Mouse (Mus musculus): ENCODE results near the gene Lsamp. TPM values are rescaled to one million over a fixed set of nuclear protein-coding genes. Genes with fewer than 3 reads are reported as not detected.
A peak's percentile ranks its signal among the peaks of the same experiment; 100 is the strongest.

The Lsamp gene
- total and polyA plus RNA-seq, 2 experiments from 2014 or later, result 116 to 210 TPM

DNA sequence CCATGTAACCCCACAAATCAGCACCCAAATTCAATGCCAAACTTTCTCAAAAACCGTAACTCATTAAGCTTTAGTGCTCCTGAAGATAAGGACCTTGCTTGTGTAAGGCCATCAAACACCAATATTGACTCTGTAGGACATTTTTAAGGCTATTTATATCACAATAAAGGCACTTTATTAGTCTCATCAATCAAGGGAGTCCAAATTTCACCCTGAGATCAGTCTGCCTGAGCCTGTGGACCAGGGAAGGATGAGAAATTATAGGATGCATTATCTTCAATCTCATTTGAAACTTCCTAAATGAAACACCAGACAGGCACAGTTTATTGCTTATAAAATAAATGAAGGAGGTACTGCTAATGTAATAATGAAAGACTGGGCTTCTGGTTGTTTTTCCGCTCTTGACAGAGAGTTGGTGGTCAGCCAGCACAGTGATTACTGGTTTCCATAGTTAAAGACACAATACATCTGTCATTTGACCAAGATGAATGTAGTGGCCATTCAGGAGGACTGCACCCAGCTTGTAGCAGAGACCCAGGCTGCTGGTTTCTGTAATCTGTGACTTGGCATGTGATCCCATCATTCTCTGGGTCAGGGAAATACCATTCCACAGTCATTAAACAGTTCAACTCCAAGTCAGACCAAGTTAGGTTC lies 1855.7 kb downstream of the Lsamp start:
- DNase-seq (ENCODE audit: low spot score) (peak; percentile 45), ATAC-seq (ENCODE audit: low FRiP score) (no peak)
- TF ChIP-seq CTCF (IDR thresholded peaks at IDR 0.05), result no peak
- H3K27ac ChIP-seq (ENCODE audit: low read depth, low read length), result no peak overlapping the region
- no peaks in the 10 kb centered on the region for H3K27me3 ChIP-seq (ENCODE audit: insufficient read depth, low read length)
- H3K9me3 ChIP-seq (ENCODE audit: low read length), result no peaks in the 10 kb centered on the region
- no peaks in the 10 kb centered on the region for H3K36me3 ChIP-seq (ENCODE audit: insufficient read depth, low read length)
- H3K4me1 ChIP-seq (ENCODE audit: insufficient read depth, low read length), result no peaks in the 10 kb centered on the region
- H3K4me3 ChIP-seq (ENCODE audit: low read depth, low read length), result no peak overlapping the region
- 91% methylated on average over 2 of the region's 2 CpGs for WGBS
- H3K4me2 ChIP-seq (ENCODE audit: low read depth, low read length, poor library complexity, severe bottlenecking), result no peak overlapping the region
- H3K9ac ChIP-seq (replicated peaks; ENCODE audit: low read length, poor library complexity, severe bottlenecking), result no peak overlapping the region

DNA sequence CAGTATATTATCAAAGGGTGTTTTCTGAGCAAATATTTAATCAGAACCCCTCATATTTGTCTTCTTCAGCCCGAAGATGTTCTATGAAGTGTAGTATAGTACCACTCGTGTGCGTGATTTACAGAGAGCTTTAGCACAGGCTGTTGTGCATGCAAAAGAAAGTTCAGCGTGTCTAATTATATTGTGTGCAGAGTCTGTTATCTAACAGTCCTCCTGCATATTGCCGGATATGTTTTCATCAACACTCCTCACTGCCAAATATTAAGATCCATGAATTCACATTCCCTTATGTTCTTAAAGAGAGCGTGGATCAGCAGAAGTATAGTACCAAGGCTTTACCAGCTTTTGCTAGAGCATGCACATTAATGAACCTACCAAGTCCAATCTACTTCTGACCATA lies 1862.7 kb downstream of the Lsamp start:
- no peak for TF ChIP-seq CTCF (IDR thresholded peaks at IDR 0.05)
- ATAC-seq (ENCODE audit: low FRiP score), result no peak
- Histone ChIP-seq H3K27ac (ENCODE audit: low read depth, low read length) (no peak overlapping the region), H3K27me3 (ENCODE audit: insufficient read depth, low read length) (no peaks in the 10 kb centered on the region), H3K4me3 (ENCODE audit: low read depth, low read length) (no peak overlapping the region), H3K9ac (replicated peaks; ENCODE audit: low read length, poor library complexity, severe bottlenecking) (no peak overlapping the region), H3K36me3 (ENCODE audit: insufficient read depth, low read length) (no peaks in the 10 kb centered on the region), H3K9me3 (ENCODE audit: low read length) (no peaks in the 10 kb centered on the region), H3K4me2 (ENCODE audit: low read depth, low read length, poor library complexity, severe bottlenecking) (no peak overlapping the region), H3K4me1 (ENCODE audit: insufficient read depth, low read length) (no peaks in the 10 kb centered on the region)
- 62% methylated on average over 6 of the region's 6 CpGs for WGBS
- DNase-seq (ENCODE audit: low spot score), result no peak

DNA sequence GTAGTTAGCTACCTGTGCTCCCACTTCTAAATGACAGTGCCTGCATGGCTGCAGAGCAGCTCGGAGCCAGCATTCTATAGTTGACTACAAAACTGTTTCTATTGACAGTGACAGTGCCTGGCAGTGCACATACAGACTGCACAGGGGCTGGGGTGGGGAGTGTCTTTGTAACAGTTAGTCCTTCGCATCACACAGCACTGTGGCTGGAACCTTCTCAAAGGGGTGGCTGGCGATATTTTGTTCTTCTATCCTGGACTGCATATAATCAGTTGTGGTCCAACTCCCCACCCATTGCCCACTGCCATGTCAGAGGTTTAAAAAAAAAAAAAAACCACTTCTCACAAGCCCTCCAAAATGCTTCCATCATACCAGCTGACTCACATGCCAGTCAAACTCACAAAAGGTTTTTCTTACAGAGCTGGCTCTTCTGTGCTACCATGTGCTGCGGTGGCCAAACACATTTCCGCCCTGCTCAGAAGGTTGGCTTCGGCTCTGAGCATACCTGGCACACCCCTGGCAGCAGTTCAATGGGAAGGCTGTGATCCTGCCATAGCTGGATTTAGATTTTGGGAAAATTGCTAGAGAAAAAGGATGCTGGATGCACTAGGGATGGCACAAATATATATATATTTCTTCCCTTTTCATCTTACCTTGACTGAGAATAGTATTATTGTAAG lies 1887.9 kb downstream of the Lsamp start:
- no peaks in the 10 kb centered on the region for H3K36me3 ChIP-seq (ENCODE audit: insufficient read depth, low read length)
- DNase-seq (ENCODE audit: low spot score), result peak; percentile 14
- no peak overlapping the region for H3K27ac ChIP-seq (ENCODE audit: low read depth, low read length)
- TF ChIP-seq CTCF (IDR thresholded peaks at IDR 0.05), result no peak
- H3K9me3 ChIP-seq (ENCODE audit: low read length), result no peaks in the 10 kb centered on the region
- no peak overlapping the region for H3K4me2 ChIP-seq (ENCODE audit: low read depth, low read length, poor library complexity, severe bottlenecking)
- H3K4me3 ChIP-seq (ENCODE audit: low read depth, low read length), result no peak overlapping the region
- H3K9ac ChIP-seq (replicated peaks; ENCODE audit: low read length, poor library complexity, severe bottlenecking), result no peak overlapping the region
- 68% methylated on average over 6 of the region's 6 CpGs for WGBS
- H3K4me1 ChIP-seq (ENCODE audit: insufficient read depth, low read length), result no peaks in the 10 kb centered on the region
- H3K27me3 ChIP-seq (ENCODE audit: insufficient read depth, low read length), result no peaks in the 10 kb centered on the region
- no peak for ATAC-seq (ENCODE audit: low FRiP score)

DNA sequence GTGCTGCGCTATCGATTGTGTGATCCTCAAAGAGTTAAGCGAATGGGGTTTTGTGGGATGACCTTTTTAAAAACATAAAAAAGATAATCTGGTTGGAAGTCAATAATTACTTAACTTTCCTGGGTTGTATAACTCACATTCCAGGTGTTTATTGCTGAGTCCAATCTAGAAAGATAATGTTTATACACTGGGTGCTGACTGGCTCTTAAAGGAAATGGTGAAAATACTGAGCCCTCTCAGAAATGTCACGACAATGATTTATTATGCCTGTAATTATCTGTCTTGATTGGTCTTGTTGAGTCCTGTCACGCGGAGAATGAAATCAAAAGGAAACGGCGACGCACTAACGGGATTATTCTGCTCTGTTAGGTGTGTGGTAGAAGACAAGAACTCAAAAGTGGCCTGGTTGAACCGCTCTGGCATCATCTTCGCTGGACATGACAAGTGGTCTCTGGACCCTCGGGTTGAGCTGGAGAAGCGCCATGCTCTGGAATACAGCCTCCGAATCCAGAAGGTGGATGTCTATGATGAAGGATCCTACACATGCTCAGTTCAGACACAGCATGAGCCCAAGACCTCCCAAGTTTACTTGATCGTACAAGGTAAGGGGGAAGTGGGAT lies 1904.5 kb downstream of the Lsamp start:
- 64% methylated on average over 16 of the region's 16 CpGs for WGBS
- Histone ChIP-seq H3K27me3 (ENCODE audit: insufficient read depth, low read length) (no peaks in the 10 kb centered on the region), H3K4me1 (ENCODE audit: insufficient read depth, low read length) (no peaks in the 10 kb centered on the region), H3K4me2 (ENCODE audit: low read depth, low read length, poor library complexity, severe bottlenecking) (no peak overlapping the region), H3K36me3 (ENCODE audit: insufficient read depth, low read length) (no peaks in the 10 kb centered on the region), H3K9me3 (ENCODE audit: low read length) (no peaks in the 10 kb centered on the region), H3K9ac (replicated peaks; ENCODE audit: low read length, poor library complexity, severe bottlenecking) (no peak overlapping the region), H3K4me3 (ENCODE audit: low read depth, low read length) (no peak overlapping the region), H3K27ac (ENCODE audit: low read depth, low read length) (no peak overlapping the region)
- no peak for ATAC-seq (ENCODE audit: low FRiP score)
- DNase-seq (ENCODE audit: low spot score), result no peak
- TF ChIP-seq CTCF (IDR thresholded peaks at IDR 0.05), result no peak

DNA sequence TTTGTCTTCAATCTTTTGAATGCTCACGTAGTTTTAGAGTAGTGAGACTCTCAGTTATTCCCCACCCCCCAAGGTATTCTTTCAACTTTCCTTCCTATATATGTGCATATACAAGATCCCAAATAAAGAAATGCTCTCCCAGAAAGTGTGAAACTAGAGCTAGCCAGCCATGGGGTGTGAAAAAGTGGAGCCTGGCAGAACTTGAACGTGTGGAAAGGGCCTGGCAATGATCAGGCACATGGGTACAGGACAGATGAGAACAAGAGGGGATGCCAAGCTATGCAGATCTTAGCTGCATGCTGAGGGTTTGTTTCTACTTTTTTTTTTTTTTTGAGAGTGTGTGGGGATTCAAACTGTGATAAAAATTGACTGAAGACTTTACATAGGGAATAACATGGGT lies 1916.6 kb downstream of the Lsamp start:
- no peak for TF ChIP-seq CTCF (IDR thresholded peaks at IDR 0.05)
- H3K27ac ChIP-seq (ENCODE audit: low read depth, low read length), result no peak overlapping the region
- no peak overlapping the region for H3K9ac ChIP-seq (replicated peaks; ENCODE audit: low read length, poor library complexity, severe bottlenecking)
- no peaks in the 10 kb centered on the region for H3K27me3 ChIP-seq (ENCODE audit: insufficient read depth, low read length)
- no peaks in the 10 kb centered on the region for H3K36me3 ChIP-seq (ENCODE audit: insufficient read depth, low read length)
- no peak overlapping the region for H3K4me3 ChIP-seq (ENCODE audit: low read depth, low read length)
- H3K4me1 ChIP-seq (ENCODE audit: insufficient read depth, low read length), result no peaks in the 10 kb centered on the region
- DNase-seq (ENCODE audit: low spot score) (no peak), ATAC-seq (ENCODE audit: low FRiP score) (no peak)
- no peaks in the 10 kb centered on the region for H3K9me3 ChIP-seq (ENCODE audit: low read length)
- WGBS, result 58% methylated on average over 2 of the region's 2 CpGs
- no peak overlapping the region for H3K4me2 ChIP-seq (ENCODE audit: low read depth, low read length, poor library complexity, severe bottlenecking)

DNA sequence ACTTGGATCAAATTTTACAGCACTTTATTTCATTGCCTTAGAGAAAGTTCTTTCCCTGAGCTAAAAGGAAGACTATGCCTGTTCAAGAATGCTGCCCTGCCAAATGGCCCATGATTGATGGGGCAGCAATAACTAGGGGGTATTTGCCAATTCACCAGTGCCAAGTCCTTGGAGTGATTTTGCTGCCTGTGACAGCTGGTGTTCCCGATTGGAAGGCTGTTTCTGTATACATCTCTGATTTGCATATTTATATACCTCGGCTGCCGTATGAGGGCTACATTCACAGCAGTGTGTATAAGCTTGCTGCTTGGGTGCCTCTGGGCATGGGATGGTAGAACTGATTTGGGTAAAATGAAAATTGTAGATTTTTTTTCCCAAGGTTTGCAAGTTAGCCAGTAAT lies 1919.5 kb downstream of the Lsamp start:
- no peaks in the 10 kb centered on the region for H3K9me3 ChIP-seq (ENCODE audit: low read length)
- no peak overlapping the region for H3K4me2 ChIP-seq (ENCODE audit: low read depth, low read length, poor library complexity, severe bottlenecking)
- H3K9ac ChIP-seq (replicated peaks; ENCODE audit: low read length, poor library complexity, severe bottlenecking), result no peak overlapping the region
- H3K4me3 ChIP-seq (ENCODE audit: low read depth, low read length), result no peak overlapping the region
- no peaks in the 10 kb centered on the region for H3K4me1 ChIP-seq (ENCODE audit: insufficient read depth, low read length)
- DNase-seq (ENCODE audit: low spot score) (peak; percentile 72), ATAC-seq (ENCODE audit: low FRiP score) (no peak; the same call in 1 of the 2 replicates)
- no peak for TF ChIP-seq CTCF (IDR thresholded peaks at IDR 0.05)
- H3K36me3 ChIP-seq (ENCODE audit: insufficient read depth, low read length), result no peaks in the 10 kb centered on the region
- H3K27me3 ChIP-seq (ENCODE audit: insufficient read depth, low read length), result no peaks in the 10 kb centered on the region
- 36% methylated on average over 3 of the region's 3 CpGs for WGBS
- H3K27ac ChIP-seq (ENCODE audit: low read depth, low read length), result no peak overlapping the region

All from midbrain, postnatal 0 days (tissue).